Mouse (Mus musculus): ENCODE measurements at regions not wholly inside any gene's neighbourhood (a gene's known extent, or its start where the extent isn't known, plus 50 kb on each side); places are given as distances from the start of the nearest gene placed in this dataset.
A peak's percentile ranks its signal among the peaks of the same experiment; 100 is the strongest.

DNA sequence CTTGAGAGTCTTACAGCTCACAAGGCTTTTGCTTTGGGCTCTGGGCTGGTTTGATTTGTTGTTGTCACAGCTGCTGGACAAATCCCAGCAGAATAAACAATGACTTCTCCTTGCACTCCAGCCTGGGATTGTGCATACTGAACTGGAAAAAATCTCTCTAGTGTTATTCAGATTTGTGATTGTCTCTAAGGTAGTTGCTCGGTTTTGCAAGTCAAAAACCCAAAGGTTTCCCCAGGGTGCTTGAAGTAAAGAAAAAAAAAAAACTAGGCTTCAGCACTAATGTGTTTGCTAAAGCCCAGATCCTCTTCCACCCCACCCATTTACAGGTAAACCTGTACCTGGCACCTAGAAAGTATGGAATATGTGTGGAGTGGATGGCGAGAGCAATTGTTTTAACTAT, 149.5 kb upstream of the Spef2 start:
- no peak for DNase-seq (ENCODE audit: low spot score)

DNA sequence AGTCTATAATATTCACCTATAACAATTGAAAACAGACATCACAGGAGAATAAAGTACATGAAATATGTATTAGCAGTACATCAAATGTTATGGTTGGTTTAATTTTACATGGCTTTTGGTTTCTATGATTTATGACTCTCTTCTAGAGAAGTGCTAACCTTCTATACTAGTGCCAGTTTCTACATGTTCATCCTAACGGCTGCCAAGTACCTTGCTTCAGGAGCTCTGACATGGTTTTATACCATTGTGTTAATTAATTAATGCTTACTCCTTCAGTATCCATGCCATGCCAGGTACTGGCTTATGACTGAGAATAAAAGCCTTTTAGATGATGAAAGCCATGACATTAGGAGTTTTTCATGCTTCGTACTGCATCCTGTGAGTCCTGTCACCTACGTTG, 144.5 kb upstream of the Spef2 start:
- no peak for DNase-seq (ENCODE audit: low spot score)

DNA sequence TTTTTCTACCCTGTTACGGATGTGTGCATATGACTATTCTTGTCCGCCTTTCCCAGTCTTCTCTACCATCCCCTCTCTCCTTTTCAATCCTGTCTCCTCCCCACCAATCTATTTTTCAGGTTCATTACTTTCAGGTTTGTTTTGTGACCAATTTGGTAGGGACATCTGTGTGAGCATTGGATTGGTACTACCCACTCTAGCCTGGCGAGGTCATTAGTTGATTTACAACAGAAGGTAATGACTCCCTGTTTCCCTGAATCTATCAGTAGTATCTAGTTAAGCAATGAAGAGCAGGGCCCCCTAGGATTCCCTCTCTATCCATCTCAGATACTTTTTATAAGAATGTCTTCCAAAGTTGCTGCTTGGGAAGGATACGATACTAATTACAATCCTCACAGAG, 143.5 kb upstream of the Spef2 start:
- no peak for DNase-seq (ENCODE audit: low spot score)

DNA sequence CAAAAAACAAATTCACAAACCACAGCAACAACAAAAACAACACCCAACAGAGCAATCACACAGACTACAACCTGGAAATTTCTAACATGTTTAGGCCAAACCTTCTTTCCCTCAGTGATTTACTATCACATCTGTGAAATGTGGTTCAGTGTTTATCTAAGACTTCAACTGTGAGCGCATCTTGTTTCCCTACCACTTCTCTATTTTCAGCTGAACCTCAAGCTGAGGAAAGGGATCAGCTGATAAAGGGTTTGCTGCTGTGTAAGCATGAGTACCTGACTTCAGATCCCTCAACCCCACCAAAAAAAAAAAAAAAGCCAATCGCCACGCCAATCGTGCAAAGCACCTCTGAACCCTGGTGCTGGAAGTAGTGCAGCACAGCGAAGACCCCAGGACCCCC, 142.8 kb upstream of the Spef2 start:
- no peak for DNase-seq (ENCODE audit: low spot score)

DNA sequence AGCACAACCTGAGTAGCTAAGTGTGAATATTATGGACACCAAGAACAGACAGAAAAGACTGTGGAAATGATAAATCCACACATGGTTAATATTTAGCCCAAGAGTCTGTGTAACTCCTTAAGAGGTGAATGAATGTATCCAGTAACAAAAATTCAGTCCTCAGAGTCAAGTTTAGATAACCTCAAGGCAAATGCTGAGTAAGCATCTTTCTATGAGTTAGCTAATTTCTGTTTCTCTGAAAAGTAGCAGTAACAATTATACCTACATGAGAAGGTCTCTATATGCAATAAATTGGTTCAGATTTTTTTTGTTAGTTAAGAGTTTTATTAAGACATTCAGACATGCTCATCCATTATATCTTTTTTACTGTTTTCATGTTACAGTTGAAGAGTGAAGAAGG, 127.1 kb upstream of the Spef2 start:
- no peak for DNase-seq (ENCODE audit: low spot score)

DNA sequence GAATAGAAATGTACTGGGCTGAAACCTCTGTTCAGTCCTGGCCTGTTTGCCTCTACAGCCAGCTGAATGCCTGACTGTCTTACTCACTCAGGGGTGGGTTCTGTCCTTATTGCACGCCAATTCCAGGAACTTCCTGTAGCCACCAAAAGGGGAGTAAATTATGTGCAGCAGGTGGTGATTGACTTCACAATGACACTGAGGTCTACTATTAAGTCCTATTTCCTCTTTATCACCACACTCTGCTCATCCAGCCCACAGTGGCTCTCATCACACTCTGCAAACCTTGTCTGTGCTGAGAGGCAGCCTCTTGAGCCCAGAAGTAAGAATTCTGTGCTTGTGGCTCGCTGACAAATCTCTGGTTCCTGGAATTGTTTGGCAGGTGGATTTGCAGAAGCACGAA, 121.5 kb upstream of the Spef2 start:
- DNase-seq (ENCODE audit: low spot score), result no peak

DNA sequence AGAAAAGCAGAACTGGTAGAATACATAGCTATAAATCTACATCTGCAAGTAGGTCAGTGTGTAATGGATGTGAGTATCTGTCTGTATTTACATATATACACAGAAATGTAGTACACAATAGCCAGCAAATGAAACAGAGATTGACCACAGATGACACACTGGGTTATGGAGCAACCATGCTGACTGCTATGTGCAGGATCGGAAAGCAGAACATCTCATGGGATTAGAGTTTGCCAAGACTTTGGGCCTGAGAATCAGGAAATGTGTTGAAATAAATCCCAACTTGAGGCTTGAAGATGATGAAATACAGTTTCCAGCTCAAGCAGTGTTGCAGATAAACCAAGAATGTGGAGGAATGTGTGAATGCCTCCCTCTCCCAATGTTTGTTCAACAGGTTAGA, 116.1 kb upstream of the Spef2 start:
- peak; percentile 45 for DNase-seq (ENCODE audit: low spot score)

DNA sequence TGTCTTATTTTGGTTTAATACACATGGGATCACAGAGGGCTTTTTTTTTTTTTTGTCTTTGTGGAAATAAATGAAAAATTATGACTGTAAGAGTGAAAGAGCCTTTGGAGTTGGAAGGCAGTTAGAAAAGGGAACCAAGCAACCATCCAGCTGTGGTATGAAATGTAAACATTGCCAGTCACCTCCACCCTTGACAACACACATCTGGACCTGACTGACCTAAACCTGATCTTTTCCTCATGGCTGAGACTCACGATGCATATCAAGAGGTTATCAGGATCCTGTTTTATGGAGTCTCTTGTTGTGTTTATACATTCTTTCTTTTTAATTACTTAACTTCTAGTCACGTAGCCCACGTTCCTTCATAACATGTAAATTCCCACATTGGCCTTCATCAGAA, 113.2 kb upstream of the Spef2 start:
- DNase-seq (ENCODE audit: low spot score), result no peak

DNA sequence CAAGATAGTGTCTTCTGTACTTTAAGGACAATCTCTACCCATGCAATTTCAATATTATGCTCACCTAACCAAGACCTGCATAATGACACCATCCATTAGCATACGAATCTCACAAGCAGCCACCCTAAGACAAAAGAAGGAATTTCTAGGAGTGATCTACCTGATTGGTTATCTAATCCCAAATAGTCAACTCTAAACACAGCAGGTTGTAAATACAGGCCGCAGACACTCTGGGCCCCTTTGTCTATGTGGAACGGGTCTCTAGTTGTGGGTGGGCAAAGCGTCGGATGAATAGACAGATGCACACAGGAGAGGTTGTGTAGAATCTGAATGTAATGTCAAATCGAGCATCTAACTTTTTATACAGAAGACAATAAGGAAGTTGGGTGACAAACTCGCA, 91.0 kb upstream of the Spef2 start:
- DNase-seq (ENCODE audit: low spot score), result no peak

DNA sequence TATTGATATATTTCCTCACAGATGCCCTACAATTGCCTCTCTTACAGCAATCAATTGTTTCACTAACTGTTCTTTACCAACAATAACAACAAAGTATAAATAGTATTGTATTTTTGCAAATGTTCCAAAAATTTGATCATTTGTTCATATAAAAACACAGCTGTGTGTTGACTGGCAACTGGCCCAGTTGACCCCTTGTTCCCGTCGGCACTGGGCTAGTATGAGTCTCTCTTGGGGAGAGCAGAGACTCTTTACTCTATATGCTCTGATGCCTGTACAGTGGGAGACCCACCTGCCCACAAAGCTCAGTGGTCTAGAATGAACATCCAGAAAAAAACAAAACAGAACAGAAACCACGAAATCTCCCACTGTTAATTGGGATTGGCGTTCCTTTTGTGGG, 86.4 kb upstream of the Spef2 start:
- no peak for DNase-seq (ENCODE audit: low spot score)

DNA sequence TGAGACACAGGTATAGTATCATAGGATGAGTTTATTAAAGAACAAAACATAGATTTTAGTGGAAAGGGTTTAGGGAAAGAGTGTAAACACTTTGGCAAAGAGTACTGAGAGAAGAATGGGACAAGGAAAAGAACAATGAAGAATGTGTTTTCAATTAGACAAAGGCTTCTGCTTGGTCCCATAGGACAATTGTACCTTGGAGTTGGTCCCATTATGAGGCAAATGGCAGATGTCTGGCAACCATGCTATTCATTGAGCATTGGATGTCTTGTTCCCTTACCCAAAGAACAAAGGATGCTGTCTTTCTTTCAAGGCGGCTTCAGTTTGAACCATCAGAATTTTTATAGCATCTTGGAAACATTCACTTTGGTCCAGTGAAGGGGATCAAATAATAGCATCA, 55.8 kb upstream of the Spef2 start:
- DNase-seq (ENCODE audit: low spot score), result no peak
